Mouse (Mus musculus): ENCODE measurements around the gene Cep350. TPM values are rescaled to one million over a fixed set of nuclear protein-coding genes. Genes with fewer than 3 reads are reported as not detected.

Gene Cep350
- polyA plus RNA-seq, 1 experiment from 2014 or later: 9.0 TPM

- Histone ChIP-seq H3K36me3 (ENCODE audit: control insufficient read depth, insufficient read depth, low read length) (no peaks in the 10 kb centered on the region), H3K9me3 (ENCODE audit: control insufficient read depth, low read length) (no peaks in the 10 kb centered on the region), H3K4me2 (replicated peaks; ENCODE audit: low read depth) (no peak overlapping the region), H3K4me3 (ENCODE audit: low read depth, low read length) (no peak overlapping the region), H3K27me3 (ENCODE audit: control insufficient read depth, insufficient read depth, low read length) (no peaks in the 10 kb centered on the region), H3K9ac (ENCODE audit: low read length) (no peak overlapping the region), H3K4me1 (replicated peaks; ENCODE audit: control insufficient read depth, insufficient read depth) (no peaks in the 10 kb centered on the region), H3K27ac (replicated peaks) (no peak overlapping the region)
- DNase-seq (ENCODE audit: low spot score) (no peak), ATAC-seq (ENCODE audit: low FRiP score, low TSS enrichment) (no peak)
- TF ChIP-seq CTCF (IDR thresholded peaks at IDR 0.05; ENCODE audit: low read depth): no peak
- TF ChIP-seq EP300 (optimal IDR thresholded peaks at IDR 0.05): no peak
- WGBS: 34% methylated on average over 2 of the region's 2 CpGs
These were observed 1.9 kb upstream of the Cep350 start for GRCm38 (mm10) chr1:155974931-155975330.

DNA sequence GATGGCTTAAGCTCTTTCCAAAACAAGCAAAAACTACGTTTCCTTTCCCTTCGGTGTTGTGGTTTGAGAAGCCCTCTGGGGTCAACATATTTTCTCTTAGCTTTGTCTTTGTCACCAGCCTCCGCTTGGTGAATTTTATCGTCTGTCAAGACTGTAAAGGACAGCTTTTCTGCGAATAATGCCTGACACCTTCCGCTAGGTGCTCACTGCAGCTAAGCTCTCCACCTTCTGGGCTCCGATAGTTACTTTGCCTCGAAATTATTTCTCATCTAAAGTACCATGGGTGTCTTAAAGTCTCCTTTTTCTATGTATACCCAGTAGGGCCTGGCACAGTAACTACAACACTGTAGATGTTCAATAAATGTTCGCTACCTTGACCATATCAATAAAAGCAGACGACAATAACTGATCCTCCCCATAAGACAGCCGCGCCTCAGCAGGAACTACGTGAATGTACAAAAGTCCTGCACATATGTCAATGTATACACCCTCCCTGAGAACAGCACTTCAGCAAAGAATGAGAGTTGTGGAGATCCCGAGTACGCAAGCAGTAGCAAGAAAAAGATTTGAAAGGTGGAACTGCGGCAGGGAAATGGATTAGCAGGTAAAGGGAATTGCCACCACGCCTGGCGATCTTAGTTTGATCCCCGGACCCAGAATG lies 794 bp upstream of the Cep350 start:
- Histone ChIP-seq H3K27ac (replicated peaks) (peak overlapping the region; percentile 97), H3K4me2 (replicated peaks; ENCODE audit: low read depth) (peak overlapping the region; percentile 60), H3K36me3 (ENCODE audit: control insufficient read depth, insufficient read depth, low read length) (no peaks in the 10 kb centered on the region), H3K4me1 (replicated peaks; ENCODE audit: control insufficient read depth, insufficient read depth) (no peaks in the 10 kb centered on the region), H3K9me3 (ENCODE audit: control insufficient read depth, low read length) (no peaks in the 10 kb centered on the region), H3K9ac (ENCODE audit: low read length) (peak overlapping the region; percentile 76), H3K27me3 (ENCODE audit: control insufficient read depth, insufficient read depth, low read length) (no peaks in the 10 kb centered on the region), H3K4me3 (ENCODE audit: low read depth, low read length) (peak overlapping the region; percentile 99)
- 5% methylated on average over 19 of the region's 19 CpGs for WGBS
- peak; percentile 25 for DNase-seq (ENCODE audit: low spot score)
- ATAC-seq (ENCODE audit: low FRiP score, low TSS enrichment): peak; percentile 2; the same call in 1 of the 2 replicates
- TF ChIP-seq EP300 (optimal IDR thresholded peaks at IDR 0.05): no peak
- TF ChIP-seq CTCF (IDR thresholded peaks at IDR 0.05; ENCODE audit: low read depth): peak; percentile 30; the same call in 1 of the 2 replicates

GRCm38 (mm10) chr1:155972146-155973067 lies 648 bp downstream of the Cep350 start:
- Histone ChIP-seq H3K9ac (ENCODE audit: low read length) (peak overlapping the region; percentile 99), H3K27ac (replicated peaks) (peak overlapping the region; percentile 97), H3K36me3 (ENCODE audit: control insufficient read depth, insufficient read depth, low read length) (no peaks in the 10 kb centered on the region), H3K4me3 (ENCODE audit: low read depth, low read length) (peak overlapping the region; percentile 99), H3K9me3 (ENCODE audit: control insufficient read depth, low read length) (no peaks in the 10 kb centered on the region), H3K4me2 (replicated peaks; ENCODE audit: low read depth) (peak overlapping the region; percentile 83), H3K27me3 (ENCODE audit: control insufficient read depth, insufficient read depth, low read length) (no peaks in the 10 kb centered on the region), H3K4me1 (replicated peaks; ENCODE audit: control insufficient read depth, insufficient read depth) (no peaks in the 10 kb centered on the region)
- WGBS: 2% methylated on average over 32 of the region's 51 CpGs
- ATAC-seq (ENCODE audit: low FRiP score, low TSS enrichment) (peak; percentile 63), DNase-seq (ENCODE audit: low spot score) (no peak)
- TF ChIP-seq EP300 (optimal IDR thresholded peaks at IDR 0.05): no peak
- no peak for TF ChIP-seq CTCF (IDR thresholded peaks at IDR 0.05; ENCODE audit: low read depth)

DNA sequence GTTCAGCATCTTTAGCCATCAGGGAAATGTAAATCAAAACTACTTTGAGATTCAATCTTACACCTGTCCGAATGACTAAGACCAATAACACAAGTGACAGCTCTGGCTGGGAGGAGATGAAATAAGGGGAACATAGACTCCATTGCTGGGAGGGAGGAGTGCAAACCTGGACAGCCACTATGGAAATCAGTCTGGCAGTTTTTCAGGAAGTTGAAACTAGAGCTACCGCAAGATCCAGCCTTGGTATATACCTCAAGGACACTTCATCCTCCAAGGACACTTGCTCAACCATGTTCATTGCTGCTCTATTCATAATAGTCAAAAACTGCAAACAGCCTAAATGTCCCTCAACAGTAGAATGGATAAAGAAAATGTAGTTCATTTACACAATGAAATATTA lies 23.9 kb downstream of the Cep350 start:
- H3K27ac ChIP-seq (replicated peaks): no peak overlapping the region
- 90% methylated on average over 2 of the region's 2 CpGs for WGBS
- no peak for TF ChIP-seq CTCF (IDR thresholded peaks at IDR 0.05; ENCODE audit: low read depth)
- no peak for TF ChIP-seq EP300 (optimal IDR thresholded peaks at IDR 0.05)
- H3K4me1 ChIP-seq (replicated peaks; ENCODE audit: control insufficient read depth, insufficient read depth): no peaks in the 10 kb centered on the region
- no peak overlapping the region for H3K9ac ChIP-seq (ENCODE audit: low read length)
- ATAC-seq (ENCODE audit: low FRiP score, low TSS enrichment) (no peak), DNase-seq (ENCODE audit: low spot score) (no peak)
- no peak overlapping the region for H3K4me3 ChIP-seq (ENCODE audit: low read depth, low read length)
- H3K4me2 ChIP-seq (replicated peaks; ENCODE audit: low read depth): no peak overlapping the region
- no peaks in the 10 kb centered on the region for H3K27me3 ChIP-seq (ENCODE audit: control insufficient read depth, insufficient read depth, low read length)
- no peaks in the 10 kb centered on the region for H3K9me3 ChIP-seq (ENCODE audit: control insufficient read depth, low read length)
- peaks cover 5% of the 10 kb centered on the region; the same call in 1 of the 2 replicates for H3K36me3 ChIP-seq (ENCODE audit: control insufficient read depth, insufficient read depth, low read length)

- Histone ChIP-seq H3K27ac (replicated peaks) (no peak overlapping the region), H3K9ac (ENCODE audit: low read length) (no peak overlapping the region), H3K9me3 (ENCODE audit: control insufficient read depth, low read length) (no peaks in the 10 kb centered on the region), H3K4me3 (ENCODE audit: low read depth, low read length) (no peak overlapping the region), H3K27me3 (ENCODE audit: control insufficient read depth, insufficient read depth, low read length) (no peaks in the 10 kb centered on the region), H3K36me3 (ENCODE audit: control insufficient read depth, insufficient read depth, low read length) (peaks cover 13% of the 10 kb centered on the region; the same call in 1 of the 2 replicates), H3K4me2 (replicated peaks; ENCODE audit: low read depth) (no peak overlapping the region), H3K4me1 (replicated peaks; ENCODE audit: control insufficient read depth, insufficient read depth) (no peaks in the 10 kb centered on the region)
- DNase-seq (ENCODE audit: low spot score) (no peak), ATAC-seq (ENCODE audit: low FRiP score, low TSS enrichment) (no peak)
- WGBS: 86% methylated on average over 2 of the region's 2 CpGs
- TF ChIP-seq CTCF (IDR thresholded peaks at IDR 0.05; ENCODE audit: low read depth) (no peak), EP300 (optimal IDR thresholded peaks at IDR 0.05) (no peak)
These were observed 28.7 kb downstream of the Cep350 start for GRCm38 (mm10) chr1:155944361-155944760.
